Mouse (Mus musculus): ENCODE results near the gene Cxcl14.

Cxcl14 gene

DNA sequence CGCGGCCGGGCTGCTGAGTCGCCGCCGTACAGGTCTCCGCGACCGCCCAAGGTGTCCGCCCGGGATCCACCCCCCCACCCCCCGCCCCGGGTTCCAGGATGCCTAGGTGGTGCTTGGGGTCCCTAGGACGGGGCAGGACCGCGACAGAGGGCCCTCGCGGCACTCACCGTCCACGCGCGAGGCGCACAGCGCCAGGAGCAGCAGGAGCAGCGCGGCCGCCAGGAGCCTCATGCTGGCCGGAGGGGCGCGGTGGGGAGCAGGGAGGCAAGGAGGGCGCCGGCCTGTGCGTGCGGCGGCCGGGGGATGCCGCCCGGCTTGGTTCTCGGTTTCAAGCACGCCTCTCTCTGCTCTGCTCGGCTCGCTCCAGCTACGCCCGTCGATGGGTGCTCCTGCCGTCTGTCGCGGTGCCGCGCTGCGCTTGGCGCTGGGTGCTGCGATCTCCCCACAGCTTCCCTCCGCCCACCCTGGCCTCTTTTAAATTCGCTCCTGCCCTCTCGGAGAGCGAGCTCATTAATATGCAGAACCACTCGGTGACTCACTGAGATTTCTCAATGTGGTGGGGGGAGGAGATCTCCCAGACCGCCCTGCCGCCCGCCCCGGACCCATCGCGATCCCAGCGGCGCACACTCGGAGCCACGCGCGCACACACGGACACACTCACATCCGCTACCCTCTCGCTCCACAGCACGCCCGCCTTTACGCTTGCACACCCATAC lies at the start of gene Cxcl14:
Cxcl14 (minus strand) TSS at position 609 of the 716 bp plus-strand sequence.
- DNase-seq (ENCODE audit: low spot score), result peak; percentile 35

DNA sequence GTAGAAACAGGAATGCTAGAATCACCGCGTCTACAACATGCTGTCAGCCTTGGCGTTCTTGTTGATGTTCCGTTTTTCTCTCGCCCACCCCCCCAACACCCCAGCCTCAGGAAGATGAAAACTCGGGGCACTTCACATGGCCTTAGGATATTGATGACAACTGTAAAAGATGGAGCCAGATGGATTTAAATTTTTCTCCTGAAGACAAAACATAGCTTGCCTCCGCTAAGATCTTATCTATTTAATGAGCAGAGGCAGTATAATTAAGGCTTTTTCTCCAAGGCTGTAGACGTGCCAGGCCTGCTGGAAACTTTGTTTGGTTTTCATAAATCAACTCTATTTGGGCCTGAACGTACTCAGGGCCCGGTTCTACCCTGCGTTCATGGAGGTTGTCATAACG lies 48.0 kb upstream of the Cxcl14 start:
- DNase-seq (ENCODE audit: low spot score), result no peak

DNA sequence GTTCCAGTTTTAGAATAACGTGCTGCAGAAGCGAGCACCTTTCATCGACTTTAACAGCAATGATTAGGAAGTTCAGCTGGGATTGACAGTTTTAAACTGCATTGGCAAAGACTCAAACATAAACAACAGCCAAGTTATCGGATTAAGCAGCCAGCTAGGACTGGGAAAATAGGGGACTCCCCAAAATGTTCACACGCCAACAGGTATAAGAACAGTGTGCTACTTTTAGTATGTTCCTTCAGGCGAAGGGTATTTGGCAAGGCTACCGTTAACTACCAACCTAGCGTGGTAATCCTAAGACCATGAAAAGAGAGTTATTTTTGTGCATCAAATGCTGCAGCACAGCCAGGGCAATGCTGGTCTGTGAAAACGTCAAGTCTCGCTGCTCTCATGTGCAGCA lies 46.1 kb upstream of the Cxcl14 start:
- DNase-seq (ENCODE audit: low spot score), result no peak

DNA sequence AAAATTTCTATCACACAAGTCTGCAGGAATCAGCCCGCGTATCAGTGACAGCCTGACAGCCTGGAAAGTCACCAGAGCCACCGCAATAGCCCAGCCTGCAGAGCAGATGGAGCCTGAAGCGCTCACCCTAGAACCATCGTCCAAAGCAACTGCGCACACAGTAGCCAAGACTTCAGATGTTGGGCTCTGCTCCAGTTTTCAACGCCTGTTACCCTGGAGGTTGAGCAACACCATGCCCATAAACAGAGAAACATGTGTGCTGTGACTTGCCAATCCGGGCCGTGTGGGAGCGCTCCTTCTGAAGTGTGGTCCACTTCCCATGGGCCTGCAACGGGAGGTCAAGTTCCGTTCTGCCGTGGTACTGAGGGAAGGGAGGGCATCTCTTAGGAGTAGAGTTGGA lies 44.2 kb upstream of the Cxcl14 start:
- peak; percentile 29 for DNase-seq (ENCODE audit: low spot score)

DNA sequence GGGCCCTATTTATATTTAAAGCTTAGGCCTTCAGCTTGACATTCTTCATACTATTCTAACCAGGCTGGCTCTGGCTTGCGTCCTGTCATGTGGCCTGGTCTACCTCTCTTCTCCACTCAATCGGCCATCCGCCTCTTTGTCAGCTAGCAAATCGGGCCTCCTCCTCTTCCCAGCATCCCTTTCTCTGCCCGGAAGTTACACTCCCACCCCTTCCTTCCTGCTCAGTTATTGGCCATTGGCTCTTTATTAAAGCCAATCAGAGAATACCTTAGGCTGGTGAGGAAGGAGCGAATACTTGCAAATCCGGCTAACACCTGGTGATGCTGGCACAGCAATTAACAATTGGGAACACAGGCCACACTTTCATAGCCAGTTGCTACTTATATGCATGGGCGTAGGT lies 43.5 kb upstream of the Cxcl14 start:
- DNase-seq (ENCODE audit: low spot score), result no peak

DNA sequence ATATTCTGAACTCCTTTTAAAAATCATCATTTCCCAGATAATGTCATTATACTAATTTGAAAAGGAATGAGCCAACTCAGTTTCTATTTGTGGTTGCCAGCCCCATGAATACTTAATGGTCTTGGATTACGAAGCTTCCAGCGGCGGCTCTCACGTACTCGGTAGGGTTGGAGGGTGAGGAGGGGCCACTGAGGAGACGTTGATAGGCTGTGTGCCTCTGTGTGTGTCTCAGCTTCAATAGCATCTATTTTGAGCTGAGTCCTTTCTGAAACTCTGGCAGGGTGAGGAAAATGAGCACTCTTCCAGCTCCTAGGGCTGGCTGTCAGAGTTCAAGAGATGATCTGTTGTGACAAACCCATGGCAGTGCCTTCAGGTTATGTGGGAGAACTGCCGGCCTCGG lies 40.6 kb upstream of the Cxcl14 start:
- no peak for DNase-seq (ENCODE audit: low spot score)

DNA sequence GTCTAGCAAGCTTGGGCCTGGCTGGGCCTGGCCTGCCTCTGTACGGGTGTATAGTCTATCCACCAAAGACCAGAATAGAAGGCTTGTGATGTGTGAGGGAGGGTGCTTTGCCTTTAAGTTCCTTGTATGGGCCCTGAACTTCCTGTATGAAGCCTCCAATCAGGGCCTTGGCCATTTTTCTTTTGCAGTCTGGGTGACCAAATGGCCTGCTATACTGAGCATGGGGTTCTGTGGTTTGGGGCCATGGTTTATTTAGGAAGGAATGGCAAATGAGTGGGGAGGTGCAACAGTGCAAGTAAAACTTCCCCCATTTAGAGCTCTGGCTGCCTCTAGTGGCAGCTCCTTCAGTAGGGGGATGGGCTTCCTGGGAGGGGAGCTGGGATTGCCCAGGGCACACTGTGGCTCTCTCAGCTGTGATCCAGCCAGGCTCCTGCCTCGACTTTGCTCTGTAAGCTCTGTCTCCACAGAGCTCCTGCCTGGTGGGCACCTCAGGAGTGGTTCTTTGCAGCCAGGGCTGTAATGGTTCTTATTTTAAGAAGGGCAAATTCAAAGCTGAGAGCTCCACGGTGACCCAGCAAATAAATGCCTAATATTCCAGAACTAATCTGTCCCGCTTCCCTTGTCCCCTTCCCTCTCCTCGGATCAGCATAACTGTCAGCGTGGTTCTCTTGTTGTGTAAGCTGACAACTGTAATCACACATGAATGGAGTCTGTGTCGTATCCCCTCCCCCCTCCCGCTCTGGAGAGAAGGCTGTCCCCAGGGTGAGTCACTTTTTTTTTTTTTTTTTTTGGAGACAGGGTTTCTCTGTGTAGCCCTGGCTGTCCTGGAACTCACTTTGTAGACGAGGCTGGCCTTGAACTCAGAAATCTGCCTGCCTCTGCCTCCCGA lies 38.7 kb upstream of the Cxcl14 start:
- DNase-seq (ENCODE audit: low spot score), result no peak

DNA sequence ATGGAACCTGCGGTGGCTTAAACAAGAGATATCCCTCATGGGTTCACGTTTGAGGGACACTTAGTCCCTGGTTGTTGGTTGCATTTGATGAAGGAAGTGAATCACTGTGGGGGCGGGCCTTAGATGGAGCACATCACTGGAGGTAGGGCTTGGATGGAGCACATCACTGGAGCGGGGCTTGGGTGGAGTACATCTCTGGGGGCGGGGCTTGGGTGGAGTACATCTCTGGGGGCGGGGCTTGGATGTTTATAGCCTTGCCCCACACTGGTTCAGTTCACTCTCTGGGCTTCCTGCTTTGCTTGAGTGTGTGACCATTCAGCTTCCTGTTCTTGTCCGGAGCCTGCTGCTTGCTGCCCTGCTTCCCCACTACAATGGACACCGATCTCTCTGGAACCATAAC lies 37.9 kb upstream of the Cxcl14 start:
- DNase-seq (ENCODE audit: low spot score), result no peak

DNA sequence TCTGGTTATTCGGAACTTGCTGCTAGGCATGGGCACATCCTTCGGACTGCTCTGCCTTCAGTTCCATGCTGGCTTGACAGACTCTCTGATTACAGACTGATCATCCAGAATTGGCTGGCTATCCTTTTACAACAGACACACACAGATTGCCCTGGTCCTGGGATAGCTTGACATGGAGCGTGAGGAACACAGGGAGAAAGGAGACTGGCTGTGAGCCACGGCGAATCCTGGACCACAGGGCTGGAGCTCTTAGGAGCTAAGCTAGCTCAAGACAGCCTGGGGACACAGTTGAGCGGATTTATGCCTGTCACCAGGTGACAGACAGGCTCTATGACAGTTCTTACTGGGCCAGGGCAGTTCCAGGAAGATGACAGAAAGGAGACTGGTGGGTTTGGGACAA lies 36.0 kb upstream of the Cxcl14 start:
- DNase-seq (ENCODE audit: low spot score), result no peak

DNA sequence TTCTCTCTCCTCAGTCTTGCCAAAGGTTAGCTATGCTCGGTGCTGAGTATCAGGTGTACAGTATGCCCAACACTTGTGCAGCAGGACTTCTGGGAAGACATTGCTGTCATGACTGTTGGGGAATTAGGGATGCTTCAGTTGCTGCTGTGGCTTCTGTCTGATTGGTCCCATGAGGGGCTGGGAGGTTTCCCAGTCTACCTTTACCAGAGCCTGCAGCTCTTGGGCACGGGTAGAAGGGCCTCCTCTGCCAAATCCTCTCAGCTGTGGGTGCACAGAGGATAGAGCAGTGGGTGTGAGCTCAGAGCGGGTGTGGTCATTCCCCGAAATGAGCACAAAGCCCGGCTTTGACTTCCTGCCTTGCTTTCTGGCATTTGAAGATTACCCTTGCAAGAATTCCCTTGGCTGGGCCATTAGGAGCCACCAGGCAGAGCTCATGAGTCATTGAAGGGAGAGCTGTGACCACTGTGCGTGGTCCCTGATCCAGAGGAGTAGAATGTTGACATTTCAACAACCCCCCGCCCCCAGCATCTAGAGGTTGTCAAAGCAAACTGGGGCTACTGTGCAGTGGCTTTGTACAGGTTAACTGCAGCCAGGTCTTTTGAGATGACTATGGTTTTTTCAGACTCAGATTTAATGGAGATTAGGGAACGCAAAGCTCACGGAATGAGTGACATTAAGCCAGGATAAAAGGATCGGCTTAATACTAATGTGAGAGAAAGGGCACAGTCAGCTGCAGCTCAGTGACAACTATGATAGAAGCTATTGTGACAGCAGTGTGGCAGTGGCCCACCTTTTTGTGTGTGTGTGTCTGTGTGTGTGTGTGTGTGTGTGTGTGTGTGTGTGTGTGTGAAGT lies 34.5 kb upstream of the Cxcl14 start:
- DNase-seq (ENCODE audit: low spot score), result no peak

DNA sequence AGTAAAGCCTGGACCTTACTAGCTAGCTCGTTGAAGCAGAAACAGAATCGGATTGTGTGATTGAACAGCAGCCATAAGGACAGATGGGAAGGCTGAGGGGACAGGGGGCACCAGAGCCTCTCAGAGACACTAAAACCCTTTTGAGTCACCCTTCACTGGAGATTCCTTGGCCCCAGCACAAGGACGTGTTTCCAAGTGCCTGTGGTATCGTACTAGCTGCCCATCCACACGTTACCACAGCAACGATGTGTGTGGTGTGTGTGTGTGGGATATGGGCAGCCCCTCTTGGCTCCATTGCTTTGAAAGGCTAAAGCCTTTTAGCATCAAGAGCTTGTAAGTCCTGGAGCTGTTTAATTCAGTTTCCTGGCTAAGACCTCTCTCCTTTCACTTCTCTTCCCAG lies 33.4 kb upstream of the Cxcl14 start:
- no peak for DNase-seq (ENCODE audit: low spot score)

DNA sequence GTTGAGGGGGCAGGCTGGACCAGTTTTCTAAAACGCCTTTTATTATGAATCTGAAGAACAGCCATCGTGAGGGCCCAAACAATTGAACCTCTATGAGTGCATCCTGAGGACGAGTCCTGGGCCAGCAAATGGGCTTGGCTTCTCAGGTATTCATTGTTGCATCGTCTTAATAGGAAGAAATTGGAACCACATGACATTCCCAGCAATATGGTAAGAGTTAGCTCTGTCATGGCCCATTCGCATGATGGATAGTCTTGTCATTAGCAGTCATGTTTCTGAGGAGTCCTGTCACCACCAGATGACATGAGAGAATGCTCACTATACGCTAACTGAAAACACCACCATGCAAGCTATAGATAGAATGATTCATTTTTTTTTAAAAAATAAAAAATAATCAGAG lies 32.8 kb upstream of the Cxcl14 start:
- DNase-seq (ENCODE audit: low spot score), result no peak

DNA sequence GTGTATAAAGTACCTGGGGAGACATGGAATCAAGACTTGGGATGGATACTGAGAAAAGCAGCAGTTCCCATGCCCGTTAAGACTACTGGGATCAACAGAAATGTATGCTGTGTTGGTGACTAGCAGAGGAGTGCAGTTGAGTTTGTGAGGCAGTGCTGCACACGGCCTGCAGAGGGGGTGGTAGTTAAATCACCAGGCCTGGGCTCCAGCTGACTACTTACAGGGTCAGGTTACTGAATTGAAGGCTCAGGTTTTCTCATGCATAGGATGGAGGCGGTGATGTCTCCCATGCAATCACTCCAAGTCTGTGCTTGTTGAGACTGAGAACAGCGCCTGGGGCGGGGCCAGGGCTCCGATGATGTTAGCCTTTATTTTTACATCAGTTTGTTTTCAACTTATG lies 31.4 kb upstream of the Cxcl14 start:
- no peak for DNase-seq (ENCODE audit: low spot score)

DNA sequence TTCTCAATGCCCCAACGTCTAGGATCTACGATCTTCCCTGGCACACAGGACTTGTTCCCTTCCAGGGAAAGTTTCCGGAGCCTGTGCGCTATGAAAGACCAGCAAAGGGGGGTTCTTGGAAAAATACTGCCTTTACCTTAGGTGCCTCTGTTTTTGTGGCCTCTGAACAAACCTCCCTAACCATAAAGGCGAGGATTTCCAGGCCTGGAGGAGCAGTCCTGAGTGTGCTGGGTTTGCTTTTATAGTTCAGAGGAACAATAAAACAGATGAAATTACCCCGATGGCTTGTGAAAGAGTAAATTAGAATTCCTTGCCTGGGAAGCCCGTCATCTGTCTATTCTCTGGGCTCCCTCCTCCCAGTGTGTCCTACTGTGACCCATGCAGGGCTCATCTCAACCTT lies 25.3 kb upstream of the Cxcl14 start:
- no peak for DNase-seq (ENCODE audit: low spot score)

DNA sequence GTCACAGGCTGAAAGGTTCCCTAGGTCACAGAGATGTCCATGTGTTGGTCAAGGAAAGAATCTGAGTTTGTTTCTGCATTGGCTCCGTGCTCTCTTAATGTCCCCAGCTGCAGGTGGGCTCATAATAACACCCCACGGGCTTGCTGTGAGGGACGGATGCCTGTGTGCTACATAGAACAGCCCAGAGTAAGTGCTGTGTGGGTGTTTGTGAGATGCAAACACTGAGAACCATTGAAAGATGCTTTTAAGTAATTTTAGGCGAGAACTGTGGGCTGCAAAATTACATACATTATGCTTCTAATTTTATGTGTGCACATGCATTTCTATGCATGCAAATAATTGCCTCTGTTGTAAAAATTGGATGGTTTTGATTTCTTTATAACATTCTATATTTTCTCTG lies 20.6 kb upstream of the Cxcl14 start:
- DNase-seq (ENCODE audit: low spot score), result no peak

DNA sequence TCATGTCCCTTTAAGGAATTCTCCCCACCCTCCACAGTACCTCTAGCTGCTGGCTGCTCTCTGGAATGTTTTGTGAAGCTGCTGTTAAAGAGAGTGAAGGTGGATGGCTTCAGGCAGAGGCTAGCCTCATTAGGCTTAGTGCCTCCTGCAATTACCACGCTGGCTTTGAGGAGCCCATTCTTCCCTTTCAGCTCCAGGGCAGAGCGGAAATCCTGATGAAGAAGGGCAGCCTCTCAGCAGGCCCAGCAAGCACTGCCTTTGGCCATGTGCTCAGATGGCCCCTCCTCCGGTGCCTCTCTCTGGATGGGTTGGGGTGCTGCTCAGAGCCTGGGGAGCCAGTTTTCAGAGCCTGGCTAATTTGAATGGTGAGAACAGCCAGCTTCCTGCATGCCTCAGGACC lies 18.9 kb upstream of the Cxcl14 start:
- no peak for DNase-seq (ENCODE audit: low spot score)

DNA sequence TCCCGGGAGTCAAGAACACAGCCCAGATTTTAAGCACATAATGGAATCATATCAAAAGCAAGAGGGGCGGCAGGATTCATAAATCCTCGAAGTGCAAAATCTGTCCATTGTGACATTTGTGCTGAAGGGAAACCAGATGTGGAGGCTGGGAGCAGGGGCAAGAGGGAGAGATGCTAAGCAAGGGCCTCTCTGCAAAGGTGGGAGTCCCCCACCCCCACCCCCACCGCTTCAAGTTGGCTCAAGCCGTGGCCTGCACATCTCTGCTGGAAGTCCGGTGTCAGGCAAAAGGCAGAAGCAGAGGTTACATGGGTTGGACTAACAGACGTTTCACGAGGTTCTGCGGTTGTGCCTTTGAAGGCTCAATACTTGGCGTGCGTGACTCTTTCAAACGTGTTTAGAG lies 8.7 kb upstream of the Cxcl14 start:
- DNase-seq (ENCODE audit: low spot score), result no peak

DNA sequence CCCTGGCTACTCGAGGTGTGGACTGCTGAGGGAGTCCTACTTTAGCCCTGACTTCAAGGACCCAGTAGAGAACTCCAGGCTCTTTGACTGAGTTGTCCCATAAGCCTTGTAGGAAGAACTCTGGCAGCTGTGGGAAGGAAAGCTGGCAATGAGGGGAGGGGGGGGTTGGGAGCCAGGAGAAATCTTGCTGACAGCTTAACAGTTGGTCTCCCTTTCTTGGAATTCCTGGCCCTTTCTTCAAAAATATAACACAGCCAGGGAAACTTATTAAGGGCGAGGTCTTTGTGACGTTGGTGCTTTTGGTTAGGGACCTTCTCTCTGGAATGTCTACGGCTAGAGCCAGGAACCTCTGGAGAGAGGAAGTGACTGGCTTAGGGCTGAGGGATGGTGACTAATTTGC lies 8.1 kb upstream of the Cxcl14 start:
- DNase-seq (ENCODE audit: low spot score), result no peak

DNA sequence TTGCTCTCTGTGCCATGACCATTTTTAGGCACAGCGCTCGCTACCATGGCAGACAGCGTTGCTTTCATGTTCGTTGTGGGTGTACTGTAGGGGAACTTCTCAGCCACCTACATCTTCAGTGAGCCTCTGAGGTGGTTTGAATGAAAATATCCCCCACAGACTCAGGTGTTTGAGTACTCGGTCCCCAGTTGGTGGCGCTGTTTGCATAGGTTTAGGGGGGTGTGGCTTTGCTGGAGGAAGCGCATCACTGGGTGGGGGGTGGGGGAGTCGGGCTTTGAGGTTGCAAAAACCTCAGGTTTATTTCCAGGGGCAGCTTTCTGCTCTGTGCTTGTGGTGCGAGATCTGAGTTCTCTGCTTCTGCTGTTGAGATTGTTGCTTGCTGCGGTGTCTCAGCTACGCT lies 3.0 kb upstream of the Cxcl14 start:
- no peak for DNase-seq (ENCODE audit: low spot score)

DNA sequence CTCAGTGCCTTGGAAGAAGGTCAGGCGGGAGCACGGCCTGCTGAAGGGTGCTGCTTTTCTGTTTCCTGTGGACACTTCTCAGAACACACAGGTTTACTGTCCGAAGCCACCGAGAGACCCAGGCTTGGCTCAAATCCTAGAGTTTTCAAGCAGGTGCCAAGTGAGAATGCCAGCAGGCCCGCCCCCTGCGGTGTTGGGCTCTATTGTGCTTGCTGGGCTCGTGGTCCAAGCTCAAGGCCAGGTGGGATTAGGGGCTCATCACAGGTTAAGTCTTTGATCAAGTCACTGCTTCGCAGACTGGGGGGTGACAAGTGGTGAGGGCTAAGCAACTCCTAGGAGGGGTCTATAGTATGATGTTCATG lies 289 bp upstream of the Cxcl14 start:
- peak; percentile 7 for DNase-seq (ENCODE audit: low spot score)

DNA sequence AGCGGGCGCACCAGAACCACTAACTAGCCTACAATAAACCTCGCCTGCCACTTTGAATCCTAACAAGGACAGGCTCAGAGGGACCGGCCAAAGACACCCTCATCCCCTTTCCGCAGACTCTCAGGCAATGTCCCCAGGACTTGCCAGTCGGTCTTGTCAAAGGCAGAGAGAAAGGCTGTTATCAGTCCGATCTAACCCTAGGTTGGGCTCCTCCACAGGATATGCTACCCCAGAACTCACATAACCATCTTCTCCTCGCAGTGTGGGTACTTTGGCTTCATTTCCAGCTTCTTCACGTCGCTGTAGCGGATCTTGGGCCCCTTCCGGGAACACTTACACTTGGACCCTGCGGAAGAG lies 787 bp downstream of the Cxcl14 start:
- no peak for DNase-seq (ENCODE audit: low spot score)

DNA sequence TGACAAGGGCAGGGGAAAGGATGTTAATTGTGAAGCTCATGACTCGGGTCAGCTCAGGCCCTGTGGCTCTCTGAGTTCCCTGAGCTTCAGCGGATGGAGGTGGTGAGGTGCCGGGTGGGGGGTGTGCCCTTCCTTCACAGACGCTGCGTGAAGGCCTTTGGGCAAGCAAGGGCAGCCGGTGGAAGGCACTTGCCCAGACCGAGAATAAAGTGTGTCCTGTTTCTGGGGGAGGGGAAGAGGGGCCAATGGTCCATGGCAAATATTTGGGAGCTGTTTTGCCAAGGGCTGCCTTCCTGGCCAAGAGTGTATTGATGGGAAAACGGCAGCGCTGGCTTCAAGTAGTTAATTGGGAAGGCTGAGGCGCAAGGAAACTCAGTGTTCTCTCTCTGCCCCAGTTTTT lies 1.4 kb downstream of the Cxcl14 start:
- no peak for DNase-seq (ENCODE audit: low spot score)

DNA sequence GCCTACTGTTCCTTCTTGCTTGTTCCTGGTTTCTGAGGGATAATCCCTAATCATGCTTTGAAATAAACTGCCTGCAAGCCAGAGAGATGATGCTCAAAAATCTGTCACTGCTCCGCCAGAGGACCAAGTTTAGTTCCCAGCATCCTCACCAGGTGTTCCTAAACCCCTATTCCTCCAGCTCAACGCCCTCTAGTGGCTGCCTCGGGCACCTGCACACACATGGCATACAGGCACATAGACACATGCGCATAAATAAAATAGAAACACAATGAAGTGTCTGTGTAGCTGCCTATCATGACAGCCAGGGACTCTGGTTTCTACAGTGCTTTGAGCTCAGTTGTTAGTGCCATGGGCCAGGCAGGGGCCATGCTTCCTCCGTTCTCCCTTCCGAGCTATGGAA lies 6.4 kb downstream of the Cxcl14 start:
- no peak for DNase-seq (ENCODE audit: low spot score)

Measured in ovary, postnatal 36 days (tissue).